Mouse (Mus musculus) adrenal gland, adult 10 weeks (tissue): ENCODE data around the gene Gm26920. TPM values are rescaled to one million over a fixed set of nuclear protein-coding genes. Genes with fewer than 3 reads are reported as not detected.

Experiments used
- polyA plus RNA-seq: library from polyadenylated mRNA; stranded (reverse); fragments of 350-450 nt; fragmentation: Illumina TruSeq; extraction: RNeasy Lipid Tissue Mini Kit (QIAGEN cat#74804); gene quantifications from one replicate; pipeline ENCODE4 v1.2.3, GENCODE M21; 2014; ENCODE audit warnings: low read depth, low replicate concordance

The Gm26920 gene
- polyA plus RNA-seq, result not detected

GRCm38 (mm10) chr7:30090092-30090969 is at the start of gene Gm26920, which contains the start of gene Zfp566:
Gene Gm26920 (minus strand): TSS chr7:30090410.
Gene Zfp566 (minus strand): TSS chr7:30090527.

GRCm38 (mm10) chr7:30121308-30122187 is 31.3 kb upstream of the Gm26920 start, which contains the start of gene Zfp382:
Gene Zfp382 (plus strand): TSS chr7:30121942.

GRCm38 (mm10) chr7:30094646-30095429 is 4.6 kb upstream of the Gm26920 start, which contains the start of gene Zfp260:
Gene Zfp260 (plus strand): TSS chr7:30094777.

GRCm38 (mm10) chr7:30072146-30073028 is 17.8 kb downstream of the Gm26920 start, which contains the start of gene Zfp82:
Gene Zfp82 (minus strand): TSS chr7:30072900.

GRCm38 (mm10) chr7:30050882-30051548 is 39.2 kb downstream of the Gm26920 start, which contains the start of gene Zfp14:
Gene Zfp14 (minus strand): TSS chr7:30051380.

Other genes with a start within 250 kb of the Gm26920 start
- gene Zfp940, start 236.7 kb downstream of the Gm26920 start, polyA plus RNA-seq, result 2.0 TPM
- gene Zfp420, start 230.4 kb downstream of the Gm26920 start, polyA plus RNA-seq, result 21.0 TPM
- gene Zfp27, start 183.8 kb downstream of the Gm26920 start, polyA plus RNA-seq, result 6.2 TPM
- gene Zfp383, start 182.2 kb downstream of the Gm26920 start, polyA plus RNA-seq, result 10.8 TPM
- gene Zfp74, start 136.3 kb downstream of the Gm26920 start, polyA plus RNA-seq, result 20.8 TPM
- gene Zfp568, start 106.5 kb downstream of the Gm26920 start, polyA plus RNA-seq, result 5.6 TPM
- 7.2 TPM for gene Zfp14, start 39.0 kb downstream of the Gm26920 start, polyA plus RNA-seq
- 1.8 TPM for gene Zfp82, start 17.5 kb downstream of the Gm26920 start, polyA plus RNA-seq
- gene Zfp566, start 117 bp upstream of the Gm26920 start, polyA plus RNA-seq, result 2.0 TPM
- 142 TPM for gene Zfp260, start 4.4 kb upstream of the Gm26920 start, polyA plus RNA-seq
- gene Zfp382, start 31.5 kb upstream of the Gm26920 start, polyA plus RNA-seq, result 3.9 TPM
- 49.5 TPM for gene Zfp146, start 79.3 kb upstream of the Gm26920 start, polyA plus RNA-seq
- 2.9 TPM for gene Cox7a1, start 93.7 kb upstream of the Gm26920 start, polyA plus RNA-seq
- 171 TPM for gene Capns1, start 108.4 kb upstream of the Gm26920 start, polyA plus RNA-seq
- not detected for gene Polr2i, start 141.5 kb upstream of the Gm26920 start, polyA plus RNA-seq
- 7.1 TPM for gene Tbcb, start 141.9 kb upstream of the Gm26920 start, polyA plus RNA-seq
- not detected for gene Ovol3, start 145.3 kb upstream of the Gm26920 start, polyA plus RNA-seq
- gene Thap8, start 189.7 kb upstream of the Gm26920 start, polyA plus RNA-seq, result not detected
- 0.12 TPM for gene Wdr62, start 190.0 kb upstream of the Gm26920 start, polyA plus RNA-seq
- gene Clip3, start 201.3 kb upstream of the Gm26920 start, polyA plus RNA-seq, result 14.6 TPM
- 5.4 TPM for gene Alkbh6, start 218.3 kb upstream of the Gm26920 start, polyA plus RNA-seq
- 2.3 TPM for gene Syne4, start 224.4 kb upstream of the Gm26920 start, polyA plus RNA-seq
- 1.2 TPM for gene E130208F15Rik, start 231.3 kb upstream of the Gm26920 start, polyA plus RNA-seq
- 3.0 TPM for gene Sdhaf1, start 233.5 kb upstream of the Gm26920 start, polyA plus RNA-seq